Mouse (Mus musculus) neutrophil, adult 83 days (primary cell): ENCODE data around the gene Prpf38b. TPM values are rescaled to one million over a fixed set of nuclear protein-coding genes. Genes with fewer than 3 reads are reported as not detected.

Experiments
- total RNA-seq, 2 experiments: library from RNA; stranded (reverse); gene quantifications; one replicate each; pipeline ENCODE4 v1.2.4; 2023

Gene Prpf38b
- 10 to 100 TPM; 80.0 to 93.5 TPM for total RNA-seq

GRCm38 (mm10) chr3:108911548-108912413 lies at the start of gene Prpf38b:
Gene Prpf38b (minus strand): TSS chr3:108911727.

GRCm38 (mm10) chr3:108940001-108940633 lies 28.6 kb upstream of the Prpf38b start, which contains the start of gene Gm9857:
Gene Gm9857 (minus strand): TSS chr3:108940445.

GRCm38 (mm10) chr3:108939573-108939972 lies 28.0 kb upstream of the Prpf38b start, which contains the start of gene Henmt1:
Gene Henmt1 (plus strand): TSS chr3:108939873.

GRCm38 (mm10) chr3:108889908-108890307 lies 21.6 kb downstream of the Prpf38b start, which contains the start of gene Fndc7:
Gene Fndc7 (minus strand): TSS chr3:108890008.

Other genes starting within 250 kb of the Prpf38b start
- 10 to 100 TPM; 24.5 to 32.1 TPM for gene Gpsm2, start 189.4 kb downstream of the Prpf38b start, total RNA-seq
- gene Aknad1, start 172.1 kb downstream of the Prpf38b start, total RNA-seq, result under 1 TPM; 0.07 to 0.53 TPM
- gene Stxbp3, start 71.2 kb downstream of the Prpf38b start, total RNA-seq, result 10 to 100 TPM; 38.1 to 52.3 TPM
- under 1 TPM in 1 of 2 experiments, not detected in 1; 0.22 TPM for gene Fndc7, start 21.7 kb downstream of the Prpf38b start, total RNA-seq
- not detected for gene Henmt1, start 28.1 kb upstream of the Prpf38b start, total RNA-seq
- gene Gm9857, start 28.7 kb upstream of the Prpf38b start, total RNA-seq, result not detected
- 10 to 100 TPM; 14.9 to 16.4 TPM for gene Fam102b, start 115.9 kb upstream of the Prpf38b start, total RNA-seq
- gene Slc25a54, start 168.7 kb upstream of the Prpf38b start, total RNA-seq, result not detected
- gene Slc25a24, start 211.4 kb upstream of the Prpf38b start, total RNA-seq, result 10 to 100 TPM; 65.3 to 77.7 TPM